Mouse (Mus musculus) brain, adult 2 months (tissue): ENCODE measurements around the gene Pelo.

Source experiments
- DNase-seq: peaks from one replicate; pipeline ENCODE4 v3.0.0; 2011; ENCODE audit warnings: low read depth, low spot score

Gene Pelo

DNA sequence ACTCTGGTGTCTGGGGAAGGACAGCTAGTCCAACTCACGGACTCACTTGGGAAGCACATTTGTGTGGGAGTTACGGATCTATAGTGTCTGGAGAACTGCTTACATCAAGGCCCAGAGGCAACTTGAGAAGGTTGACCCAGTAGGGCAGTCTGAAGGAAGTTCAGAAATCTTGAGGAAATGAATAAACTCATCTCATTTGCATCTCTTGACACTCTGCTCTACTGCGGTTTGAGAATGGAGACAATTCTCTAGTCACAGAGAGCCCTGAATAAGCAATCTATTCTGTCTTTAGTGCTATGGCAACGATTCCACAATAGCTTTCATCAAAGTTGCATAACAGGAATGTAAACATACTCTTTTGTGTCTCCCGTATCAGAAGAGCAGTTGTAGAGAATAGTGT, 7.0 kb upstream of the Pelo start:
- no peak for DNase-seq

DNA sequence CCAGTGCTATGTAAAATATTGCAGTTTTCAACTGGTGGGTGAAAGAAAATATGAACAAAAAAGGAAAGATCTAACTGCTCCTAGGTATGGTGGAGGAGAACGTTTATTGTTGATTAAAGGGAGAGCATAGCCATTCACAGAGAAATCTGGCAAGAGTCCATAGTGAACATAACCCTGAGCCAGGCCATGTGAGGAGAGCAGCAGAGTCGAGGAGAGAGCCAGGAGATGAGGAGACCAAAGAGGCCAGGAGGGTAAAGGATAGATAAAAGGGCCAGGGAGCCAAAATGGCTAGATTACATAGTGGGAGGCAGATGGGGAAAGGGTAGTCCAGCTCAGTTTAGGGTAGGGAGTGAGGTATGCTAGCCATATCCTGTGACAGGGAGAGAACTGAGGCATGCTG, 6.2 kb upstream of the Pelo start:
- DNase-seq, result no peak

DNA sequence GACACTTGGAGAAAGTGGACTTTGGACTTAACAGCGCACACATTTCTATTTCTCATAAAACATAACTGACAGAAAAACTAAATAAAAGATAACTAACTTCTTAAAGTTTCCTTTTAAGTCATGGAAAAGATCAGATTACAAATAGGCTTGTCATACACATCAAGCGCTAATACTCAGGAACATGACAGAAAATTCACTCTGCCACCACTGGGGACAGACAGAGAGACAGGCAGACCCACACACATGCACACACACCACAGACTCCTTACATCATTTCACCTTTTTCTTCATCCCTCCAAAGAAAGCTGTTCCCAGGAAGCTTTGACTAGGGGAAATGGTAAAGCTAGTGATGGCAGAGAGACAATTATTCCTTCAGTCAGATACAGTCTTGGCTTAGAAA, 5.4 kb upstream of the Pelo start:
- DNase-seq, result no peak

DNA sequence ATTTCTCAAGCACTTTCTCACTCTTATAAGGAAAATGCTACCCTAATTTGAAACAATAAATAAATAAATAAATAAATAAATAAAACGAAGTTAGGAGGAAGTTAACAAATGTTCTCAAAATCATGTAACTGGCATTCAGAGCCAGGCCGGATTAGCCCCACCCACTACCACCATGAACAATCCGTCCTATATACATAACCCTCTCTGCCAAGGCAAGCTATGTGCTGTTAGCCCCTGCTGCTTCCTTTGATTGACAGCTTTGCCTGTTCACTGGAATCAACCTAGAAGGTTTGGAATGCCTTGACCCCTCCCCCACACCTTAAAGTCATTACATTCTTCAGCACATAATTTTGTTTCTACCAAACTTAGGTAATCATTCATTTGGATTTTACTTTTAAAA, 1.5 kb upstream of the Pelo start:
- DNase-seq, result no peak

DNA sequence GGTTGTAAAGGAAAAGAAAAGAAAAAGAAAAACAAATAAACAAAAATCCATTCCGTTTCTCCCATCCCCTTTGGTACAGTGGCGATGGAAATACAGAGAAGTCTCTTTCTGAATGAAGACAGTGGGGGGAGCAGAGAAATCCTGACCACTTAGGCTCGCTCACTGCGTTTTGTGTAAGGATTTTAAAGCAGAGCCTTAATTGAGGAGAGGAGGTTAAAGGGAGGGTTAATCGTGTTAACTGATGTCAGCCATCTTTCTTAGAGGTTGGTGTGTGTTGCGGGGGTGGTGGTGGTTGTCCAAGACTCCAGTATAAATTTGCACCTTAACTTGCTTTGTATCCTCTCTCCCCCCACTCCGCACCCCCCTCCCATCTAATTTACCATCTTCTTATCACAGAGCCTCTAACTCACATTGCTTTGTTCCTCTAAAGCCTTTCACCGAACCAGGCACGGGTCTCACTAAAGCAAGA, 1.0 kb upstream of the Pelo start:
- no peak for DNase-seq

DNA sequence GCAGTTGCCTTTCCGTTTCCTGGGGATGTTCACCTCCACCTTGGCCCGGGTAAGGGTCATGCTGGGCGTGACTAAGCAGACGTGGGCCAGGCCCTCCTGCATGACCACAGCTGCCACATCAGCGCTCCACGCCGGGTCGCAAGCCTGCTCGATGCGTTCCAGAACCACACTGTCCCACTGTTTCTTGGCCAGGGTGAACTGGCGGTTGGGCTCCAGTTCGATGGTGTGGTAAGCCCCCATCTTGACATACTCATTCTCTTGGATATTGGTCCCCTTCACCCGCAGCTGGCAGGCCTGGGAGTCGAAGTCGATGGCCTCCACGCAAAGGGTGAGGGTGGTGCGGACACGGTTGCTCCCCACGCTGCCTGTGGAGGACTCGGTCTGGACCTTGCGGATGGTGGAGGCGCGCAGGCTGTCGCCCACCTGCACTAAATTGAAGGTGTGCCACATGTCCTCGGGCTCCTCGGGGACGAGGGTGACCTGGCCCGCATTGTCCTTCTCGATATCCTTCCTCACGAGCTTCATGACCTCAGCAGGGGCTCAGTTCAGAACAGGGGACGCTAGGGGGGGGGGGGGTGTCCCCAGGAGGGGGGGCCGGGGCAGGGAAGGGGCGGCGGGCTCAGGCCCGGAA, 476 bp downstream of the Pelo start:
- DNase-seq, result peak; percentile 11

DNA sequence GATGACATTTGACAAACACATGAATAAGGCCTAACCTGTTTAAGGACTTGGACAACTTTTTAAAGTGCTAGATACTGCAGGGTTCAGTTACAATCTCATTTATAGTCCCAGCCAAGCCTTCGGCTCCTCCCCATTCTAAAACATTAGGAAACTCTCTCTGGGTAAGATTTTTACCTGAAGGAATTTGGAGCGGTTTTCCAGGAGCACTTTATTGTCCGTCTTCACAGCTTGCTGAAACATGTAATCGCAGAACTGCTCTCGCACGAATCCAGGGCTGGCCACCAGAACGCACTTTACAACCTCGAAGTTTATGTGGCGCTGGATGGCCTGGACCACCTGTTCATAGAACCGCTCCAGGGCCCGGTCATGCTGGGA, 979 bp downstream of the Pelo start:
- peak; percentile 7 for DNase-seq

DNA sequence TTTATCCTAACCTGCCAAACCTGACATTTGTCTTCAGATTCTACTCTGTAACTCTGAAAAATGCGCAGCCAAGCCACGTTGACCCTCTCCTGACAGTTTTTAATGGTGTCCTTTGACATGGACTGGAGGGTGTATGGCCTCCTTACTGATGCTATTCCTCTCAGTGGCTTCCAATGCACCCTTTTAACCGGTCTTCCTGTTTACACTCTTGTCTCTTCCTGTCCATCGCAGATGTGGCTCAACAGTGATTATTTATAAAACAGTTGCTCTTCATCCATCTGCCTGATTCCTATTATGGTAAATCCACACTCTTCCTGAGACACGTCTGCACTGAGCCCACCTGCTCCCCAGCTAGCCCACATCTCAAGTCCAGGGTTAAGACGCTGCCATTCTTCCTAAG, 4.0 kb downstream of the Pelo start:
- DNase-seq, result no peak

DNA sequence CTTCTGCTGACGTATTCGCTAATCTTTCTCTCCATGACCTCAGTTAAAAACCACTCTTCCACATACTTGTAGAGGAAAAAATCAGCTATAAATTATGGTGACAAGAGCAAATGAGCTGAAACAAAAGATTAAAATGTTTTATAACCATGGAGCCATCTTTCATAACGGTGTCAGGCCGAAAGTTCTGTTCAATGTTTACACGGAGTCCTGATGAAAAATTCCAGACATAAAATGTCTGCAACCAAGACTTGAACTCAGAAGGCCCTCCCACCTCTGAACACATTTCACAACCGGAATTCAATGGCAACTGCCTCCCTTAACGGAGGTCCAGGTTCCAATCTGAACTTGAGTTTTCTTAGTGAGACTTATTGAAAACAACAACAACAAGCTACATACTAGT, 7.6 kb downstream of the Pelo start:
- no peak for DNase-seq

DNA sequence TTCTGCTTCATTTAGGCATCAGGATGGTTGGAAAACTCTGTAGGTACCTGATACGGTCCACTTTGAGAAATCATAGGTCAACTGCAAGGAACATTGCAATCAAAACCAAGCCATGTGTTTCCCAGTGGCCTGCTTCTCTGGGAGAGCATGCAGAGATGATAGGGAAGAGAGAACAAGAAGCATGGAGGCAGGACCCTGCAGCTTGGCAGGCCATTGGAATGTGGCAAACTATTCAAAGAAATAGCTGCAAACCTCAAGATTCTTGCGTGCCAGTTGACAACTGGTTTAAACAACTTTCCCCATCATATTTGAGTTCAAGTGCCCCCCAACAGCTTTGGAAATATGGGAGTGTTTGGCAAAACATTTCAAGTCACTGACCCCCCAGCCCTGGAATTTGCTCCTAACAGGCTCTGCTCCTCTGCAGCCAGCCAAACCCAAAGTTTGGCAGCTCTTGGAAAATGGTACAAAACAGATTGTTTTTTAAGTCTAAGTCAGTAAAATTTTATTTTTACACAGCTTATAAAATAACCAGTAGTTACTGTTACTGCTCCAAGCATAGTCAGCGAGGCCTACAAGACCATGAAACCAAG, 9.9 kb downstream of the Pelo start:
- DNase-seq, result no peak

DNA sequence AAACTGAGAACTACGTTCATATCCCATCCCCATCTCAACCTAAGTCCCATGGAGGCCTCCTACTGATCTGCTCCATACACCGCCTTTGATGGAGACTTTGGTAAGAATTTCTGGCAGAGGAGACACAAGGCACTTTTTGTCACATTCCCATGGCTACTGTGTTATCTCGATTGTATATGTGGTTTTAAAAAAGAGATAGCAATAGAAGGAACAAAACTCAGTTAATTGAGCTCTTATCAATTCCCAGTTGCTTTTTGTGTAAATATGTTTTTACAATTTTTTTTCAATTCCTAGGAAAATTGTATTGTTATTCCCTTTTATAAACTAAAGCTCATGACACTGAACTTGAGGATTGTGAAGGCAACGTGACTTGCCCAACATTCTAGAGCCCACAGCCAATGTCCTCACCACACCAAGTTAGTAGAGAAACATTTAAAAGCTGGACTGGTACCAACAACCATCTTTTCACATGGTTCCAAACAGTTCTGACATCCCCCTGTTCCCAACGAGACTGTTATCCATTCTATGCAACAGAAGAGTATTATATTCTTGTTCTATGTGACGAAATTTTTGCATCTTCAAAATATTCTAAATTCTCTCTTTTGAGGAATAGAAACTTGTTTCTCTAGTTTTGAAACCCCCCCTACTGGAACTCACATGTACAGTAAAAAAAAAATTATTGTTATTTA, 10.8 kb downstream of the Pelo start:
- no peak for DNase-seq

DNA sequence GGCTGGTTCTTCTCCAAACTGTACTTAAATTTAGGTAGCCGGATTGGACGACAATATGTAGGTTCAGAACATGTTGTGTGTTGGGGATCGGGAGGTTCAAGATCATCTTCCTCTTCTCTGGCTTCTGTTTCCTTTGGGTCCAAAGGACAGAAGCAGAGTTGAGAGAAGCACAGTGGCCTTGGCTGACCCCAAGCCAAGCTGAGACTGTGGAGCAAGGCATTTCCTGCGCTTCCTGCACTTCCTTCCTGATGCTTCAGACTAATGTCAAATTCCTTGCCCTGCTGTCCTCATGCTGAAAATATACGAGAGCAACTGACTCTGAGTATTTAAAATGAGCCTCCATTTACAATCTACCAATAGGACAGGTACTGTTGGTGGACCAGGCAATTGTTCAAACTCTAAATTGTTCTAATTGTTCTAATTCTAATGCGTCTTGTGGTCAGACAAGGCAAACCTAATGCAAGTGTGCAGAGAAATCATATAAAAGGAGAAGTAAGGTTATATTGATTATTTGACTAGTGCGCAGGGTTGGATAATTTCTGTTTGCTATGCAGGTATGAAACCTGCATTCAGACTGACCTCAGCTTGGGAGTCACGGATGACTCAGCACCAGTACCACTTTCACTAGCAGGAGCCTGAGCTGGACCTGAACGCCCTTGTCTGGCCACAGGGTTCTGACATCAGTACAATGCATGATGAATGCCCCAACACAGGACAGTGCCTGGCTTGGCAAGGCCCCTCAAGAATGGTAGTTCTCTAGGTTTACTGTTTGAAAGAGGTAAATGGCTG, 12.4 kb downstream of the Pelo start:
- DNase-seq, result no peak

DNA sequence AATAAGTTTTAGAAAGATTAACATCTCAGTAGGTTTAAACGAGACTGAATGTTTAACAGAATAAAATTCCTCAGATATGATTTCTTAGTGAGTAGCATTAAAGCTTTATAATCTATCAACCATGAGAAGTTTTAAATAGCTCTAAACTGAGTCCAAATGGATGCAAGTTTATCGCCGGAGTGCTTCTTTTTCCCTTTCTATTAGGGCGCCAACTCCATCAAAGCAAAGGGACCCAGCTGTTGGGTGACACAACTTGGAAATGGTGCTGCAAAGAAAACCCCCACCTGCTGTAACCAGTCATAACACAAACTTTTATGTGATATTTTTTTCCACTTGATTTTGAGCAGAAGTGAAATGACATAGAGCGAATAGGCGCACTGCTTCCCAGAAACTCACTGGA, 17.6 kb downstream of the Pelo start:
- no peak for DNase-seq

DNA sequence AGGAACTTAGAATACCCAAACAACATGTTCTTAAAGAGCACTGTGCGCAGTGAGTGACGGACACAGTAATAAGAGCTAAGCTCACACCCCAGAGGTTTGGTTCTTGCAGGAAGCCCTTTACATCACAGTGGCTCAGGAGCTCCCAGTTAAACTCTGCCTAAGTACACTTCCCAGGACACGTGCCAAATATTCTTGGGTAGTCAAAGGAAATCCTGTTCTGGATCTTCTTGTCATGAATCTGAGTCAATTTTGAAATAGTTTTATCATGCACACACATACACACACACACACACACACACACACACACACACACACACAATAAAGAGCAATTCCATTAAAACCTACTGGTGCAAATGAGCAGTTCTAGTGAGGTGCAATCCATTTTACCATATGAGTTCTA, 18.6 kb downstream of the Pelo start:
- no peak for DNase-seq

DNA sequence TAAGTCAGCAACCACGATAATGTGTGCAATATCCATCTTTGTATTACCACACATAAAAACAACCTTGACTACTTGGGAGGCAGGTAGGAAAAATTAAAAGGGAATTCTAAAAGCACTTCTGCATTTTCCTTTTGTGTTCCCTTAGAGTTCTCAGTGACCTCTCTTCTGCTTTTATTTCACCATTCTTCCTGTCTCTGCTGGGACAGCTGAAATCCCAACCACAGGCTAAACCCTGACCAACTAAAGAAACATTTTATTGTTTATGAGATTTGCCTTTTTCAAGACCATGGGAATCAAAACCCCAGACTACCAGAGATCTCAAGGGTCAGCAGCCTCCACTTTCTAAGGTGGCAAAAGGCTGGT, 22.0 kb downstream of the Pelo start:
- no peak for DNase-seq

DNA sequence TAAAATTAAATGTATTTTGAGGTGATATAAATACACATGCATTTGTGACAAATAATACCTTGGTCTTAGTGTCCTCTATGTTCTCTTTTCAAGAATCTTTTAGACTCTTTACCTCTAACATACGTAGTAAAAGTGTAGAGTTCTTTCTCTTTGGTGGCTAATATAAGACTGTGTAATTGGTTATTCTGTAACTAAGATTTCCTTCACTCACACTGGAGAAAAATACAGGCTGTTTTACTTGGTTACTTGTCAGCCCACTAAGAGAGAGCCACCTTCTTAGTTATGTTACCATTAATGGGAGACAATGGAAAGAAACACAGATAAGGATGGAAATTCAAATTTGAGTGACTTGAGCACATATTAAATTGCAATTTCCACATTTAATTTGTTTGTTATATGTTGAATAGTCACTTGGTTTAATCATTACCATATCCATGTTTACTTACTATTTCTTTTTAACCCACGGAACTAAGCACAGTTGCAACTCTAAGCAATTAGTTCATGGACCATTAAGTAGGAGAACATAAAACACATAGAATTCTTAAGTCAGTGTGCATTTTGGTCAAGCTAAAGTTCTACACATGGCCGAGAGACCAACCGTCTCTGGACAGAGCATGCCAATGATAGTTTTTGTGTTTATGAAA, 22.5 kb downstream of the Pelo start:
- DNase-seq, result no peak

DNA sequence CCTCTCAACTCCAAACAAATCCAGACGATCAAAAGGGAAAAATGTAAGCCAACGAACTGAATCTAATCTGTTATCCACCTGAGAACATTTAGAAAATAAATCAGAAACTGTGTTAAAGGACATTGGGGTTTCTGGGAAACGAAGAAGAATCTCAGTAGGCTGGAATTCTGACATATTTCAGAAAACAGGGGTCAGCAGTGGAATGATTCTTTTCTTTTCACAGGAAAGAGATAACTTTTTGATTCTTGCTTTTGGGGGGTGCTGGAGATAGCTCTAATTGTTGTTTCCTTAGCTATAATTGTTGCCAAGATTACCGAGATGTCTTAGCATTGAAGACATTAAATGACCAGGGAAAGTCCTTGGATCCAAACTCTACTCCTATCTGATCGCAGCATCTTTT, 32.4 kb downstream of the Pelo start:
- DNase-seq, result no peak

DNA sequence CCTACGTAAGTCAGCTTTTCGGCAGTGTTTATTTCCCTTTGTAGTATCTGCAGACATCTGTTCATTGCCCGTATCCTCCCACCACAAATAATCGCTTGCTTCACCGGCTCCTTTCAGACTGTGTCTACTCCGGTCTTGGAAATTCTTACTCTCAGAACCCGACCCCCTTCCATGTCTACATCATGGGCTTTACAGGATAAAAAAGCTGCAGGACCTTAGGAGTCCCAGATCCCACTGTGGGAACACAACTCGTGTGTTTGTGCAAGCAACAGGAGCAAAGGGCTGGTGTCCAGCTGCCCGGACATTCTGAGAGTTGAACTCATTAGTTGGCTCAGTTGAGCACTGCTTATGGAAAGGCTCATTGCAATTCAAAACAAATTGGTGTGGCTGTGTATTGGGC, 35.2 kb downstream of the Pelo start:
- no peak for DNase-seq

DNA sequence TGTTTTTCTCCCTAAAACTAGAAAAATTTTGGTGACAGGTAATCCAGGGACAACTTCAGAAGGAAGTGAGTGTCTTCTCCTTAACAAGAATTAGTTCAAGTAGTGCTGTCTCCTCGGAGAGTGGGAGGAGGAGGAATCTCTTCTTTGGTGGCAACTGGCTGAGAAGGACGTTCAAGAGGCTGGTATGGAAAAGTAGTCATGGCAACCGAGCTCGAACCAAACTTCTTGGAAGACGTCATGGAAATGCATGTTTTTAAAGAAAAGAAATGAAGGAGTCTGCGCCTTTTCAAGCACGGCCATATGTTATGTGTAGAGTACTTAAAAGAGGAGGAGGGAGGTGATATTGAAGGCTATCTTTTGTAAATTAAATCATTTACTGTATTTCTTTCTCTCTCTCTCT, 37.4 kb downstream of the Pelo start:
- peak; percentile 81 for DNase-seq

DNA sequence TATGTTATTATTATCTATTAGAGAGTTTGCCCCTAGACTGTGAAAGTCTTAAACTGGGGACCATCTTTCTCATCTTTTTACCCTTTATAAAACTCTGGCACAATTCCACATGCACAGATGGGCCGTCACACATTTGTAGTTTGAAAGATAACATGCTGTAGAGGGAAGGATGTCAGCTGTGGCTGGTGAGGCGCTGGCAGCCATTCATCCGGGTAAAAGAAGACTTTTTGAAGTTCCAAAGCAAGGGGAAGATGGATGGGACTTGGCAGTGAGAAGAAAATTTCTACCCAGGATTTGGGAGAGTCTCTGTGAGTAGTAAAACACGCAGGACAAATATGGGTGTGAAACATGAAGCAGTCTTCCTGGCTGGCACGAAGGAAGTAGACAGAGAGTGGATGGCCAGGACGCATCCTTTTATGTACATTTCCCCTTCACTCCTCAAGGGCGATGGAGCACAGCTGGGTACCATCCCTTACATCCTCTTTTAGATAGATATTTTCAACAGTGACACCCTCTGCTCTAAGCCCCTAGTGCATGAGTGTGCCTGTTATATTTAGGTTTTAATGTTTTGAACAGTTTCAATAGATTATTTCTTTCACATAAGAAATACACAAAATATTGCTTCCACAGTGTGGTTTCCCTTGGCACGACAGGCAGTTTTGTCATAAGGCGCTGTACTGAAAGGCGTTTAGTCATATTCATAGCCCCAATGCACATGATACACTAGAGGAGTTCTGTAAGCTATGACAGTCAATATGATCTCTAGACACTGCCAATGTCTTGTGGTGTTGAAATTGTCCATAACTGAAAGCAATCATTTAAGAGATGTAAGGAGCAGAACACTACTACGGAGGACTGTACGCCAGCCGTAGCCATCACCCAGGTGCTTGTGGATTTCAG, 39.1 kb downstream of the Pelo start:
- peak; percentile 24 for DNase-seq

DNA sequence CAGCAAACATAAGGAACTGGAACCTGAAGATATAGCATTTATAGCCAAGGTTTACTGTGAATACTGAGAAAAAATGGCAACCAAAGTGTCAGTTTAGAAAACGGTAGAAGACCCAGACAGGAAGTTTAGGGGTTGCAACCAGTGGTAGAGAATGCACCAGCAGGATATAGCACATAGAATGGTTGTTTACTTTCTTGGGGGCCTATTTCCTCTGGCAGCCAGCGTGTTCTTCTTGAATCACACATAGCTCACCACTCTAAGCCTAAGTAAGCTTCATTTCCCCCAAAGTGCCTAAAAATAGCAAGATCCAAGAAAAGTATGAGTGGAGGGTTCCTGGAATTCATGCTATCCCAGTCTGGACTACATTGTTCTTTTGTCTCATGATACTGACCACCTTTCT, 47.3 kb downstream of the Pelo start:
- DNase-seq, result no peak
